Mouse (Mus musculus) kidney, adult 11 months (tissue): ENCODE measurements around the gene Eng.

Experiments used
- DNase-seq: peaks from one replicate; pipeline ENCODE4 v3.0.0; 2022

Gene Eng

DNA sequence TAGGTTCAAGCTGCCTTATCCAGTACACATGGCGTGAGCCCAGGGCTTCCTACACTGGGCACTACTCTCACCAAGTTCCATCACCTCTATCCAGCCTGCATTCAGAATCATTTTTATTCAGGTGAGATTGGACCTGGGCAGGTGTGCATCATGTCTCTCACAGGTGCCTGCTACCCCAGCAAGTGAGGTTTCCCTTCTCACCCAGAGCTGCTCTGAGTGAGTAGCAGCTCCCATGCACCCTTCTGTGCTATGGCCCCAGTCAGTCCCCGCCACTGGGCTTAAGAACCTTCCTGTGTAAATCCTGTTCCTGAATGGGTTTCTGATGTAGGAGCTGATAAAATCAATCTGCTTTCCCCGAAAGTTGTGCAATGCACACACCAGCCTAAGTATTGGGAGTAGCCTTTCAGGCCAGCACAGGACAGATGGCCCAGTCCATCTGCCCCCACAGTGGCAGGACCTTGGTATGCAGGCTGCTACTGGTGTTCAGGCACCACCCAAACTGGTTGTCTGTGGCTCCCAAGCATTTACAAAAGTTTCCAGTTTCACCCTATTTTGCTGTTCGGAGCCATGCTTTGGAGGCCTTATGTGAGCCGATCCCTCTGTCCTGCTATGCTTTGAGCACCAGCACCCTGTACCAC lies 22.2 kb upstream of the Eng start:
- DNase-seq, result no peak

DNA sequence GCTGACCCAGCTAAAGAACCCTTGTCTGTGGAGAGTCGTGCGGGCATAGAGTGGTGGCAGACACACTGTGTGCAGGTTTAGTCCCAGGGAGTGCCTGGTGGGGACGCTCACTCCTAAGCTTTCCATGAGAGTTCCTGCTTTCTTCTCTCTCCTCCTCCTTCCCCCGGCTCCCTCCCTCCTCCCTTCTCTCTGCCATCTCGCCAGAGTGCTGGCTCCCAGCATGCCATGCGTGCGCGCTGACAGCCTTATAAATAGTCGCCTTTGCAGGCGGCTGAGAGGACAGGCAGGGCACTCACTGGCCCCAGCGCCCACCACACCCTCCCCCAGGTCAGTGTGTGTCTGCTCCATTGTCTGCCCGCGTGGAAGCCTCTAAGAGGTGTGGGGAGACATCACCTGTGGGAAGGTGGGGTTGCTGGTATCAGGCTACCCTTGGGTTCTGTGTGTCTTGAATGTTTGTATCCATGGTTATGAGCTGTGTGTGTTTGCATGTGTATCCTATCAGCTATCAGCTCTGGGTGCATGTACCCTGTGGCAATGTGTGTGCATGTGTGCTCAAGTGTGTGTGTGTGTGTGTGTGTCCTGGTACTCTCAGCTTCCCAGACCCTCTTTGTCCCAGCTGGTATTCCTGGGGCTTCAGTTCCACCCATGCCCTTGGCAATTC lies 21.1 kb upstream of the Eng start:
- DNase-seq, result peak; percentile 73

DNA sequence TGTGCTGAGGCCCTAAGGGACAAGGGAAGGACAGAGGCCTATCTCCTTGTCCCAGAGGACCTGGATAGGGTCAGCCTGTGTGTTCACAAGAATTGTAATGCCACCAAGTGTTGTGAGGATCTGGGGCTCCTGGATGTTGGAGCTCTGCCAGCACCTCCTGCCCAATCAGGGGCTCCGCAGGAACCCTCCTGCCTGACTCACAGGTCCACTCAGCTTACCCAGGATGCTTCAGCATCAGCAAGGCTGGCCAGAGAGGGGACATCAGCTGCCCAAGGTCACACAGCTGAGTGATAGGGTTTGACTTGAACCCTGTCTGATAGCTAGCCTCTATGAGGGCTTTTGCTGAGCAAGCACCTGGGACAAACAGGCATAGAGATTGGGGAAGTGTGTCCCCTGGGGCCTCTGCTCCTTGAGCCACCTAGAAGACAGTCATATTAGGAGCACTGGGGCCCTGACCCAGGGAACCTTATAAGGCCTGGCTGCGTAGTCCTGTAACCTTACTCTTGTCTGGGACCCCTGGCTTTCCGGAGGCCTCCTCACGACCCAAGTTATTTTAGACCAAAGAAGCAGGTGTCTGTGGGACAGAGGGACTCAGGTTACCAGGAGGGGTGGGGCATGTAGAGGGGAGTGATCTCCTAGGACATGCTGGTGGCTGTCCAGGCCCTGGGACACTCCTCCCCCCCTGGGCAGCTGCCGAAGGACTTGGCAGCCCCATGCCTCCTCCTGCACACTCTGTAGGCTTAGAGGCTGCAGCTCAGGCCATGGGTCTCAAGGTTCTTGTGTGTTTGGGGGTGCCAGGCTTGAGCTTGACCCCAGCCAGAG lies 20.3 kb upstream of the Eng start:
- peak; percentile 62 for DNase-seq

DNA sequence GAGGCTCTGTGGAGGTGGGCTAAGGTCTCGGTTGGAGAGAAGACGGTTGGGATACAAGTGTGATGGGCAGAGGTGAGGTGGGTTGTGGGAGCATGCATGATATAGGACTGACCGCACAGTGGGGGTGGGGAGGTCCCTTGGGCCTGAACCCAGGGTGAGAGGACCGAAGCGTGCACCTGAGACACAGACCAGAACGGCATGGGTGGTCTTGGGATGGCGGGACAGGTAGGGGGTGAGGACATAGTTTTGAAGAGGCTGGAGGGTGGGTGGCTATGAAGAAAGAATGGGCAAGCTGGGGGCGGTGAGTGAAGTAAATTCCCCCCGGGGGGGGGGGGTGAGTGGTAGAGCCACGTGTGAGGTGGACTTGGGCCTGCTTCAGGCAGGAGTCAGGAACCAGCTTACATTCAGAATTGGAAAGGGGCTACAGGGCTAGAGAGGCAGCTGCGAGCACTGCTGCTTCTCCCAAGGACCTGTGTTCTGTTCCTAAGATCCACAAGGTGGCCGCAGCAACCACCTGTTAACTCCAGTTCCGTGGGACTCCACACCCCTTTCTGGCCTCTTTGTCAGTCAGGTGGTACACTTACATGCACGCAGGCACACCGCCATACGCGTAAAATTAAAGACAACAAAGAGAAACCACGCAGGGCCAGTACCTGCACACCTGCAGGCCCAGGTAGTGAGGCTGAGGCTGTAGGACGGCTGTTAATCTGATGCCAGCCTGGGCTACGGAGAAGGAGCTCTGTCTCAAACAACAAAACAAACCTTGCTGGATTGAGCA lies 18.9 kb upstream of the Eng start:
- peak; percentile 41 for DNase-seq

DNA sequence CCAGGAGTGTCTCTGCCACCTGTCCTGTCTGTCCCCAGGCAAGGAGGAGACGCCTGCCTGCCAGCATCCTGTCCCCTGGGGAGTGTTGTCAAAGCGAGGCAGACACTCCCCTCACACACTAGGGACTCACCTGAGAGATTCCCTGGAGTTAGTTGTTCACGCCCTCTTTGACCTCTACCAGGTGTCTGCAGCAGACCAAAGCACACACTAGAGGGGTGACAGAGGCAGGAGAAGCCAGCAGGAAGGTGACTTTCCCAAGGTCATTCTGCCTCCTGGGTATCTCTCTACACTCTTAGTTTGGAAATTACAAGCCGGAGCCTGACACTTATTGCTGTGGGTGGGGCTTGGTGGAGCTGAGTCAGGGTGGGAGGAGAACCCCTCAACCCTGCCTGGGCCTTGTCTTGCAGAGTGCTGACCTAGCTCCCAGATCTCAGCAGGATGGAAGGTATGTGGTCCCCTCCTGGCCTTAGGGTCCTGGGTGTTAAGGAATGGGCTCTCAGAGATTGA lies 18.3 kb upstream of the Eng start:
- peak; percentile 49 for DNase-seq

DNA sequence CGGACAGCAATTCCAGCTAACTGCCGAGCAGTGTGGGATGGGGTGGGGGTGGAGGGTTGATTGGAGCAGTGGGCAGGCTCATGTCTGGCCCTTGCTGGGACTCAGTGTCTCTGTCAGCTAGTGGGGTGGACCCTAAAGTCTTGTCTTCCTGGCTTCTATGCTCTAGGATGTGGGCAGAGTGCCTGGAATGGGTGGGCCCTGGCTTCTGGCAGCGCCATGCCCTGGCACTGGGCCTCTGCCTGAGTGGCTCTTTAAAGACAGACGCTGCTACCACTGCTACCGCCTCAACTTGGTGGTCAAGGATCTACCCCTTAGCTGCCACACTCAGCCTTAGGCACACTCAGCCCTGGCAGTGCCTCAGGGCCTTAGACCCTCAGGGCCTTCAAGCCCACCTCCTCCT lies 17.7 kb upstream of the Eng start:
- peak; percentile 71 for DNase-seq

DNA sequence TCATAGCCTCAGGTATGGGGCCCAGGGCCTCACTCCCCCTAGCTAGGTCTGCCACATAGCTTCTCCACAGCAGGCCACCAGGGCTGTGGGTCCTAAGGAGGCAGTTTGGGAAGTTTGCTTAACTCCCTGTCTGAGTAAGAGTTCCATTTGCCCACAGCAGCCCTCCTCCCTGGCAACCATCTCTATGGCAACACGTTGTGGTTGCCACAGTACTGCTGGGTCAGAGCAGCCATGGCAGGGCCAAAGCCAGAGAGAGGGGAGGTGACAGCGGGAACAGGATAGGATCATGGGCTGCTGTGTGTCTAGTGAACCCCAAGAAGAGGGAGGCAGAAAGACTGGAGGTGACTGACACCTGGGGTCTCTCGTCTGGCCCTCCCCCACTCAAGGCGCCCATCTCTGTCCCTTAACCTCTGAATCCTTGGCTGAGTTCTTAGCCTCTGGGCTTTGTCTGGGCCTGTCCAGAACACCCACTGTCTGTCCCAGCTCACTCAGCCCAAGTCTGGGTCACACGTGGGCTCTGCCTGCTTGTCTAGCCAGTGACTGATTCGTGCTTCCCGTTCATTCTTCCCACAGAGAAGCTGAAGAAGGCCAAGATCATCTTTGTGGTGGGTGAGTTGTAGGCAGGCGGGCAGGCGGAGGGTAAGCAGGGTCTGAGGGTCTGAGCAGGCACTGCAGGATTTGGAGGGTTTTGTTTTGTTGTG lies 17.0 kb upstream of the Eng start:
- peak; percentile 82 for DNase-seq

DNA sequence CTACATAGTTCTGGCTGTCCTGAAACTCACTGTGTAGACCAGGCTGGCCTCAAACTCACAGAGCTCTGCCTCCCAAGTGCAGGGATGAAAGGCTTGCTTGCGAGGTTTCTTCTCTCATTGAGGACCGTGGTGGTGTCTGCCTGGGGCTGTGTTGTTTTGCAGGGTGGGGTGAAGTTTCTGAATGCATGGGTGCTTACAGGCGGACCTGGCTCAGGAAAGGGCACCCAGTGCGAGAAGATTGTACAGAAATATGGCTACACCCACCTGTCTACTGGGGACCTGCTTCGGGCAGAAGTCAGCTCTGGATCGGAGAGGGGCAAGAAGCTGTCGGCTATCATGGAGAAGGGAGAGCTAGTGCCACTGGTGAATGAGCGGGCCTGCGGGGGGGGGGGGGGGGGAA lies 16.4 kb upstream of the Eng start:
- no peak for DNase-seq

DNA sequence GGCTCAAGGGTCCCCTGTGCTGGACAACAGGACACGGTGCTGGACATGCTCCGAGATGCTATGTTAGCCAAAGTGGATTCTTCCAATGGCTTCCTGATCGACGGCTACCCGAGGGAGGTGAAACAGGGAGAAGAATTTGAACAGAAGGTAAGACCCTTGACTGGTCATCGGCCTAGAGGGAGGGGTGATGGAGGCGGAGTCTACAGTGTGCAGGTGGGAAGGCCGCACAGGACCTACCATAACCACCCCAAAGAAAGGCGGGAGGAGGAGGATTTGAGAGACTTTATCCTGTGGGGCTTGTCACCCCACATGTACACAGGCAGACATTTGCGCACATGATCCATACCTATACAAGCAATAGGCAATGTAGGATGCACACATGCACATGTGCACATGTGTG lies 15.3 kb upstream of the Eng start:
- DNase-seq, result no peak

DNA sequence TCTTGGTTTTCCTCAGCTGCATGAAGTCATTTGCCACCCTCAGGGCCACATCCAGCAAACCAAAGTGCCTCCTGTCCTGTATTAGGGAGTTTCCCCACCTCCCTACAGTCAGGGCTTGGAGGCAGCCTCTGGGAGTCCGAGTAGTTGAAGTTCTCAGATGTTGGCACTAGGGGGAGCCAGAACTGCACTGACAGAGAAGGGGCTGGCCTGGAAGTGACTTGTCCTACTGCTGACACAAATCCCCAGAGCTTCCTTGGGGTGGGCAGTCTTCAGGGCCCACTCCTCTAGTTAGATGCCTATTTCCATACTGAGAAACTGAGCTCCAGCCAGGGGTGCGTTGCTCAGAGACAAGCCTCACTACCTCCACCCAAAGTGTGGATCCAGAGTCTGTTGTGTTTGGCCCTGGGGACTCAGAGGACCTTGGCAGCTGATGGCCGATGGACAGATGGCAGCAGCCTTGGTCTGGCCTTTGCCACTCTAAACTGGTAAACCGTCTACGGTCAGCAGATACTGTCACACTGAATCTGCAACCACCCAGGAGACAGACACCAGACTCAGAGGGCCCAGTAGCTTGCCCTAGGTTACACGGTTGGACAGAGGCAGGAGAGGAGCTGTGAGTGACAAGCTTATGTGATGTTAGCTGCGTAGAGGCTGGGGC lies 14.5 kb upstream of the Eng start:
- DNase-seq, result peak; percentile 73

DNA sequence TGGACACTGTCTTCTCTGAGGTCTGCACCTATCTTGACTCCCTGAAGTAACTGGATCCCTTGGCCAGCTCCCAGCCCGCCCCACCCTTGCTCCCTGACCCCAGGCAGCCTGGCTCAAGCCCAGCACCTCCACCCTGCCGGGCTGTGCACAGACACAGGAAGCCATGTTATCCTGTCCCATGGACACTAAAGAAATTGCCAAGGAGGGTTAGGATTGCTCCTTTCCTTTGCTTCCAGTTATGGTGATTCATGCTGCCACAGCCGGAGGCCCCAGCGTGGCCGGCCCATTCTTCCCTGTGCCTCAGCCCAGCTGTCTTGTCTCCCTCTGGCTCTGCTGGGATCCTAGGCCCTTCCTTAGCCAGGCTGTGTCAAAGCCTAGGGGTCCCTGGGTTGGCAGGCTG lies 12.7 kb upstream of the Eng start:
- peak; percentile 59 for DNase-seq

DNA sequence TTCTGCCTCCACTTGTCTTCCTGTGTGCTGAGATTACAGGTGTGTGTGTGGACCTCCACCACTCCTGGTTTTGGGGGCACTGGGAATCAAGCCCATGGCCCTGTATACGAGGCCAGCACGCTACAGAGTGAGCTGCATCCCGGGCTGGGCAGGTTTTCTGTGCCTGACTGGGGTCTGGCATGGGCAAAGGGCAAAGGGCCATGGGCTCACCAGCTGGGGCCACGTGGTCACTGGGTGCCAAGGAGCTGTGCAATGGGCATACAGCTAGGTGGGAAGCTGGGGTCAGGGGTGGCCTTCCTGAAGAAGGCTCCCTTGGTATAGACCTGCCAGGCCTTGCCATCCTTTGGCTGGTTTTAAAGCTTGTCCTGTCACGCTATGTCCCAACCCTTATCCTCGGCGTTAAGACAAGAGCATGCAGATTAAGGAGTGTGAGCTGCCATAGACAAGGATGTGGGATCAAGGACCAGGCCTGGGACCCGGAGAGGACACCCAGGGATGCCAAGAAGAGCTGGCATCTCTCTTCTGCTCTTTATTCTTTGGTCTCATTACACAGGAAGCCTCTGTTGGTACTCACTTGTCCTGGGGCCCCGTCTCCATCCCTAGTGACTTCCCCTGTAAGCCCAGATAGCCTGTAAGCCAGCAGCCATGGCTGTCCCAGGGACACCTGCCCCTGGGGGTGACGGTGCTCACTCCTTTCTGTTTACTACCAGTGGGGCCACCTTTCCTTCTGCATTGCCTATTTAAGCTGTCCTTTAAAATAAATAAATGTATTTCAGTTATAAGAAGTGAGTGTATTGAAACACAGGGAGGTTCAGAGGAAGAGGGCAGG lies 11.9 kb upstream of the Eng start:
- DNase-seq, result no peak

DNA sequence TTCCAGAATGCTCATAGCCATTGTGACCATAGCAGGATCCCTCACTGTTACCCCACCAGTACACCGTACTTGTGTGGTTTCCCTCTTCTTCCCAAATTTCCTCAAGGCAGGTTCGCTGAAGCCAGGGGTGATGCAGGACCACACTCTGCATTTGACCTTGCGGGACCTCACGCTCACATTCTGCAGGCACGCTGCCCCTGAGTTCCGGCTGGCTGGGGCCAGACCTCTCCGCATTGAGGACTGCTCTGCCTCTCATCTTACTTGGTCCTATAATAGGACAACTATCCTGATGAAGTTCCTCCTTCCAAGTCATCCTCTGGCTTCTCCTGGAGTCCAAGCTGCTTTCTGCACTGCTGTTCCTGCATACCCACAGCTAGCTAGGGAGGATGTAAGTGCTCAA lies 9.8 kb upstream of the Eng start:
- no peak for DNase-seq

DNA sequence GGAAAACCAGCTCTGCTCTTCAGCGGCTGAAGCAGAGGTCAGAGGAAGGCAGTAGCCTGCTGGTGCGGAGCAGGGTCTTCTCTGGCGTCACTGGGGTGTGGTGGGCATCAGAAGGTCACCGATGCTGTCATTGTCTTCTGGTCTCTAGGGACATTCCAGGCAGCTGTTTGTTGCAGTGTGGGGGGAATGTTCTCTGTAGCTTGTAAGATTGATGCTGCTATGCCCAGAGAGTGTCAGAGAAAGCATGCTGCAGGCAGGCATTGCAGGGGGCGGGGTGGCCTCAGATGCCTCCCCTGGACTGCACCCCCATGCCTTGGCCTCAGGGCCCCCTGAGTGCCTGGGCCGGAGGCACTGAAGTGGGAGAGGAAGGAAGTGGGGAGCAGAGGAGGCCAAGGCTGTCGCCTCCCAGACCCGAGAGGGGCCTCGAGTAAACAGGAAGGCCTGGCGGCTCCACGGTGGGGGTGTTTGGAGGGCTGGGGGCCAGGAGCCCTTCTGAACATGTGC lies 8.6 kb upstream of the Eng start:
- peak; percentile 89 for DNase-seq

DNA sequence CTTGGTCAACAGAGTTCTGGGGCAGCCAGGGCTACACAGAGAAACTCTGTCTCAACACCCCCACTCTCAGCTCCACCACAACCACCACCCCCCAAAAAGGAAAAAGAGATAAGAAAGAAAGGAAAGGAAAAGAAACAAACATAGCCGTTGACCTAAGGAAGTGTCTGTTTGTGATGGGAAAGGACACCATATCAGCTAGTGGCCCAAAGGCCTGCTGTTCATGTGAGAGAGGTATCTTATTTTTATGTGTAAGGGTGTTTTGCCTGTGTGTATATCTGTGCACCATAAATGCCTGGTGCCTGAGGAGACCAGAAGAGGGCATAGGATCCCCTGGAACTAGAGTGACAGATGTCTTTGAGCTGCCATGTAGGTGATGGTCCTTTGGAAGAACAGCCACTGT lies 6.8 kb upstream of the Eng start:
- DNase-seq, result no peak

DNA sequence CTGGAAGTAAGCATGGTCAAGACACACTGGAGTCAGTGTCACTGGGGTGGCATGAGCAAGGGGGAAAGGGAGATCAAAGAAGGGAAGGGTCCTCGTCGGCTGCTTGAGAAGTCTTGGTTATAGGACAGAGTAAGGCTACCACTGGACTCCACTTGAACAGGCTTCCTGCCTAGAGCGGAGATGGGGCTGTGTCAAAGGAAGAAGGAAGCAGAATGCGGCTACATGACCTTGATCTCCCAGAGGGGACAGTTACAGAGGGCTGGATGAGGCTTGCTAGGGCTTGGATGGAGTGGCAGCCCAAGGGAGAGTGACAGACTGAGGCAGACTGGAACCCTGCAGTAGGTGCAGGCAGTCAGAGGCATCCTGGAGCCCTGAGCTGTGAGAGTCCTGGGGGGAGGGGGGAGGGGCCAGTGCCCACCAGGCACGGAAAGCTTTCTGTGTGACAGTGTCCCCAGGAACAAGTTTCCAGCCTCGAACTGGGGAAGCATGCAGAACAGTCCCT lies 5.8 kb upstream of the Eng start:
- DNase-seq, result no peak

DNA sequence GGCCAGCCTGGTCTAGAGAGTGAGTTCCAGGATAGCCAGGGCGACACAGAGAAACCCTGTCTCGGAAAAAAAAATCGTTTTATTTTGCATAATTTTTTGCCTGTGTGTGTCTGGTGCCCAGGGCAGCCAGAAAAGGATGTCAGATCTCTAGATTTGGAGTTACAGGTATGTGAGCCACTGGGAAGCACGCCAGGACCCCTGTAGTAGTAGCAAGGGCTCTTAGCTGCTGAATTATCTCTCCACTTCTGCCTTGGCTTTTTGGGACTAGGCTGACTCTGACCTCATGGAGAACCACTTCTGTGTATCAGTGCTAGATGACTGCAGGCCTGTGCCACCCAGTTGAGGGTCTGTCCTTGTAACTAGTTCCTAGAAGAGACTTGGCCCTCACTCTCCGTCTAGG lies 4.6 kb upstream of the Eng start:
- DNase-seq, result no peak

DNA sequence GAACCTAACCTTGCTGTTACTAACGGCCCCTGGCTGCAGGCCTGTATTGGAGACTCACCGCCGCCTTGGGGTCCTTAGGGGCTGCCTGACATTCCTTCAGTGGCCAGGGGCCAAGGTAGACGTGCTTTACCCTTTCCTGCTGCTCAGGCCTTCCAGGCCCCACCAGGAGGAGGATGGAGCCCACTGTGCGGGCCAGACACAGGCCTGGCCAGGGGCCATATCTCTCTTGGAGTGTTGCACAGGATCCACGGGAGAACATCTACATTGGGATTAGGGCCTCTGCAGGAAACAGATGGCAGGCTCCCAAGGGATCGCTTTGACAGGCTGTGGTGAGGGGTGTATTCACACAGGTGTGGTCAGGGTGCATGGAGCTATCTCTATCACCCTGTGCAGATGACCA lies 3.6 kb upstream of the Eng start:
- DNase-seq, result peak; percentile 61

DNA sequence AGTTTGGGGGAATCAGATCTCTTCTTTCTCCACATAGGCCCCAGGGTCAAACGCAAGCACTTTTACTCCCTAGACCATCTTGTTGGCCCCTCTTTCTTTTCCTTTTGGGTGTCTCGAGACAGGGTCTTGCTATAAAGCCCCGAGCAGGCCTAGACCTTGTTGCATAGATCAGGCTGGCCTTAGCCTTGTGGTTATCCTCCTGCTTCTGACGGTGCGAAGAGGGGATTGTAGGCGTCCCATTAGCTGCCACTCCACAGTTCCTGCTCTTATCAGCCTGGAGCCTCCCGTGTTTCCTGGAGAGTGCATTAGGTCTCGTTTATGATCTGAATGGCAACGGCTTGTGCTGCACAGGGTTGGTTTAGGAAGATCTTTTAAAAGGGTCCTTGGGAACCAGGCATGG lies 2.3 kb upstream of the Eng start:
- DNase-seq, result no peak

DNA sequence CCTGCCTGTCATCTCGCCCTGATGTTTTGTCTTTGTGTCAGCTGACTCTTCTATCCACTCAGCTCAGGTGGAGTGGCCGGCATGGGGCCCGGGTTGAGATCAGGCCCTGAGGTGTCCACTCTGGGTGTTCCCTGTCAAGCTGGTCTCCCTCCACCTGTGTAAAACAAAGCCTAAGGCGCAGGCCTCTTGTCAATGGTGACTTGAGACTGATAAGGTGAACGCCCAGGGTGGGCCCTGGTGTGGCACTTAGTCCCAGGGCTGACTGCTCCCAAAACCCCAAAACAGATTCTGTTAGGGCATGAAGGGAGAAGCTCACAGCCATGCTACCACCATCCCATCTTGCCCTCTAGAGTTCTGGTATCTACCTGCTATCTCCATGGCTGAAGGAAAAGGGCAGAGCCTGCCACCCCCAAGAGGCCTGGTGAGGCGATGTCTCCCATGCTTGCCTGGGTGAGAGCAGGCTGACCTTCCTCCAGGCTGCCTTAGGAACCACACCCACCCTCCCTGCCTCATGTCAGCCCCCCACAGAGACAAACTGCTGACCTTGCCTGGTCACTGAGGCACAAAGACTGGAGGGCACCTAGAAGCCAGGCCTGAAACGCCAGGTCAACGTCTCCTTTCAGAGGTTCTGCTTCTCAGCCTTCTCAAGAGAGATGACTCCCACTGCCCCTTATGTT lies 1.5 kb upstream of the Eng start:
- no peak for DNase-seq
